Mouse (Mus musculus): ENCODE results near the gene Rad23a. TPM values are rescaled to one million over a fixed set of nuclear protein-coding genes. Genes with fewer than 3 reads are reported as not detected.

The Rad23a gene
- total and polyA plus RNA-seq, 2 experiments, result 28.2 to 68.4 TPM

DNA sequence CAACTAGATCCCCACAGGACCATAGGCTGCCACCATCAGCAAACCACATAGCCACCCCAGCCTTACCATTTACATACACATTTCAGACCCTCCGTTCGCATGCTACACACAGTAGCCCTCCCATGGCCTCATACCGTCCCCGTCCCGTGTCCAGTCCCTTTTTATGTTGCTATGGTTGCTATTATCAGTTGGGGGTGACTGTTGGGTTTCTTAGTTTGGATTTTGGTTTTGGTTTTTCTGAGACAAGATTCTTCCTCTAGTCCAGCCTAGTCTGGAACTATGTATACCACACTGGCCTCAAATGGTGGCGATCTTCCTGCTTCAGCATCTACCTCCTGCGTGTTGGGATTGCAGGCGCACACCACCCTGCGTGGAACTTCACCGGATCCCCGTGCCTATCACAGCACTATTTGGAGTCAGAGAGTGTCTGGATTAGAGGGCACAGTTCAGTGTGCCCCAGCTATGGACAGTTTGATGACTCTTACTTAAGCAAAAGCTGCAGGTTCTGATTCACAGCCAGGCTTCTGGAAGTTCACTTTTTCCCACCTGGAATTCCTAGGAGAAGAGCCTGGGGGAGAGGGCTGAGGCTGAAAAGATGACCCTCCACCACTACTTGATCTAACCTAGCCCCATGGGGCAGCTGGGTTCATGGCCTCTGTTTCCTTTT is 53.5 kb downstream of the Rad23a start:
- peak; percentile 66 for DNase-seq (ENCODE audit: extremely low read depth, low read depth, low spot score)
- 42% methylated on average over 11 of the region's 11 CpGs for WGBS
- Histone ChIP-seq H3K9ac (ENCODE audit: low read depth, low read length) (peak overlapping the region; percentile 32; the same call in 1 of the 2 replicates), H3K4me3 (ENCODE audit: insufficient read depth, low read depth, low read length) (no peak overlapping the region), H3K36me3 (ENCODE audit: control insufficient read depth, insufficient read depth, low read length) (no peaks in the 10 kb centered on the region), H3K79me2 (ENCODE audit: control insufficient read depth, insufficient read depth, low read length) (peaks cover 71% of the 10 kb centered on the region), H3K27ac (replicated peaks; ENCODE audit: insufficient read depth, low read depth, low read length) (peak overlapping the region; percentile 93), H3K27me3 (ENCODE audit: control insufficient read depth, insufficient read depth, low read length) (no peaks in the 10 kb centered on the region), H3K4me1 (ENCODE audit: control insufficient read depth, insufficient read depth, low read length) (peaks cover 59% of the 10 kb centered on the region)
- TF ChIP-seq POLR2A (IDR thresholded peaks at IDR 0.05; ENCODE audit: extremely low read depth, insufficient read depth, low read length) (no peak), CTCF (IDR thresholded peaks at IDR 0.05; ENCODE audit: low read depth, low read length) (no peak)

DNA sequence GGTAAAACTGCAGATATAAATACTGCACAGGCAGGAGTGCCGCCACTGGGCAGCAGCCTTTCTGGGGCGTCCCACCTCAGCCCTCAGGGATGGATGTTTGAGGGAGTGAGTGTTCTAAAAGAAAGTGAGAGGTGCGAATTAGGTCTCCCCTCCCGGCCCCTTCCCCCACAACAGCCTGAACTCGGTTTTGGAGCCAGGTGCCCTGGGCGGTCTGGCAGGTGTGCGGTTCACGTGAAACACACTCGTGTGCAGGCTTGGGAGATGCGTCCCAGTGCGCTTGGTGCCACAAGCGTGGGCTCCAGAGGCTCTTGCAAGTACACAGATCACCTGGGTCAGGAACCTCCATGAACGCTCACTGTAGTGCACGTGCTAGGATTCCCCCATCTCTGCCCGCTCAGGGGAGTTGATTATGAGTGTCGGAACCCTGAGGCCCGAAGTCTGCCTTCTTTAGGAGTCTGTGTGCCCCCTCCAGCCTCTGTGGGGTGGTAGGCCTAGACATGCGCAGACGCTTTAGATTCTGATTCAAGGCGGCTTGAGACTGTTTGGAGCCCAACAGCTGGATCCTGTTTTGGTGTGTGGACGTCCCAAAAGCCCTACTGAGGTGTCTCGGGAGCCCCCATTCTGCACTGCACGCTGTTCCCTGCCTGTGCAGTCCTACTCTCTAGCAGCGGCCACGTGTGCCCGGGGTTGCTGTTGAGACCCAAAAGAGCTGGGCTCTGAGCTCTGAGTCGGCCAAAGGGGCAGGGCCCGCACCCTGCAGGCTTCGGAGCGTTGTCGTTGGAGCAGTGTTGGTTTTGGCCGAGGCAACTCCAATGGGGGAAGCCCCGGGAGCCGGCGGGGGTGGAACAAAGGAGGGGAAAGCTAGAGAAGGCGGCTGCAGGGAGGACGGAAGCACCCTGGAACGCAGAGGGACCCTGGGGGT is 54.4 kb downstream of the Rad23a start:
- no peak for TF ChIP-seq CTCF (IDR thresholded peaks at IDR 0.05; ENCODE audit: low read depth, low read length)
- no peak for TF ChIP-seq POLR2A (IDR thresholded peaks at IDR 0.05; ENCODE audit: extremely low read depth, insufficient read depth, low read length)
- peaks cover 73% of the 10 kb centered on the region for H3K79me2 ChIP-seq (ENCODE audit: control insufficient read depth, insufficient read depth, low read length)
- H3K27me3 ChIP-seq (ENCODE audit: control insufficient read depth, insufficient read depth, low read length), result no peaks in the 10 kb centered on the region
- no peaks in the 10 kb centered on the region for H3K36me3 ChIP-seq (ENCODE audit: control insufficient read depth, insufficient read depth, low read length)
- peaks cover 52% of the 10 kb centered on the region for H3K4me1 ChIP-seq (ENCODE audit: control insufficient read depth, insufficient read depth, low read length)
- H3K9ac ChIP-seq (ENCODE audit: low read depth, low read length), result peak overlapping the region; percentile 27
- H3K27ac ChIP-seq (replicated peaks; ENCODE audit: insufficient read depth, low read depth, low read length), result peak overlapping the region; percentile 93
- DNase-seq (ENCODE audit: extremely low read depth, low read depth, low spot score), result peak; percentile 73
- H3K4me3 ChIP-seq (ENCODE audit: insufficient read depth, low read depth, low read length), result no peak overlapping the region
- 30% methylated on average over 38 of the region's 38 CpGs for WGBS

DNA sequence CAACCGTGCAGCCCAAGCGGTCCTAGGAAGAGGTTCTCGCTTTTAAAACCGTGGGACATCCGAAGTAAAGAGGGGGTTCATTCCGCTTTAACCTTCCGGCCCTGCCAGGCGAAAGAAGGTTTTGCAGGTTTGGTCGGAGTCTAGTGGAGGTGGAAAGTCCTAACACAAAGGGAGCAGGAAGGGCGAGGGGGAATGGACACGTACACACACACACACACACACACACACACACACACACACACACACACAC is 55.0 kb downstream of the Rad23a start:
- DNase-seq (ENCODE audit: extremely low read depth, low read depth, low spot score), result no peak
- H3K36me3 ChIP-seq (ENCODE audit: control insufficient read depth, insufficient read depth, low read length), result no peaks in the 10 kb centered on the region
- H3K9ac ChIP-seq (ENCODE audit: low read depth, low read length), result no peak overlapping the region
- no peak overlapping the region for H3K4me3 ChIP-seq (ENCODE audit: insufficient read depth, low read depth, low read length)
- H3K27me3 ChIP-seq (ENCODE audit: control insufficient read depth, insufficient read depth, low read length), result no peaks in the 10 kb centered on the region
- H3K79me2 ChIP-seq (ENCODE audit: control insufficient read depth, insufficient read depth, low read length), result peaks cover 68% of the 10 kb centered on the region
- WGBS, result 79% methylated on average over 11 of the region's 11 CpGs
- no peak for TF ChIP-seq POLR2A (IDR thresholded peaks at IDR 0.05; ENCODE audit: extremely low read depth, insufficient read depth, low read length)
- no peak for TF ChIP-seq CTCF (IDR thresholded peaks at IDR 0.05; ENCODE audit: low read depth, low read length)
- H3K4me1 ChIP-seq (ENCODE audit: control insufficient read depth, insufficient read depth, low read length), result peaks cover 47% of the 10 kb centered on the region
- H3K27ac ChIP-seq (replicated peaks; ENCODE audit: insufficient read depth, low read depth, low read length), result no peak overlapping the region

DNA sequence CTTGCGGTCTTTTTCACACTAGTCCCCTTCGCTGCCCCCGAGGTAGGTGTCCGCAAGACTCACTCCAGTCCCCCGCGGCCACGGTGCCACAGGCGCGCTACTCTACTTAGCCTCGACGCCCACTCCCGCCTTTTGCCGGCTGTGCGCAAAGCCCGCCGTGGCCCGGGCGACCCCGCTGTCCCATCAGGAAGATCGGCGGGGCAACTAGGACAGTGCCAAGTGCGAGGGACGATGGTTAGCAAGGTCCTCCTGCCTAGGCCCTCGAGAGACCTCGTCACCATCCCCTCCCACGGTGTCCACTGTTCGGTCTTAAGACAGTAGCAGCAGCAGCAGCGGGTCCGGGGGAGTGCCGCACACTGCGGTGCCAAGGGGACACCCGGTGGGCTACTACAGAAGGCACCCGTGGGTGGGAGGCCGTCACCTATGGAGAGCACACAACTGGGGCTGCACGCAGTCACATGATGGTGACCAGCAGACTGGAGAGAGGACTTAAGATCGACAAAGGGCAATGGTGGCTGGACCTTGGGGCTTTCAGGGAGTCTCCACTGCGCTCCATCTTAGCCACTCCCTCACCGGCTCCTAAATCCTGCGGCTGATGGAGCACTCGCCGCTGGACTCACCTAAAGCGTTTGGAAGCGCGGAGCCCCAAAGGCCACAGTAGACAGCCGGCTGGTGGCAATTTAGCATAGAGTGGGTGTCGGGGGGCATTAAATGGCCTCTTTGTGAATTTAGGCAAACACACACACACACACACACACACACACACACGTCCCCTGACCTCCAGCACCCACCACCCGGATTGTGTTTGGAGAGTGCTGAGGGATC is 55.6 kb downstream of the Rad23a start:
- no peaks in the 10 kb centered on the region for H3K36me3 ChIP-seq (ENCODE audit: control insufficient read depth, insufficient read depth, low read length)
- H3K9ac ChIP-seq (ENCODE audit: low read depth, low read length), result no peak overlapping the region
- H3K4me1 ChIP-seq (ENCODE audit: control insufficient read depth, insufficient read depth, low read length), result peaks cover 41% of the 10 kb centered on the region
- DNase-seq (ENCODE audit: extremely low read depth, low read depth, low spot score), result no peak
- 51% methylated on average over 48 of the region's 48 CpGs for WGBS
- peaks cover 63% of the 10 kb centered on the region for H3K79me2 ChIP-seq (ENCODE audit: control insufficient read depth, insufficient read depth, low read length)
- no peak overlapping the region for H3K27ac ChIP-seq (replicated peaks; ENCODE audit: insufficient read depth, low read depth, low read length)
- TF ChIP-seq CTCF (IDR thresholded peaks at IDR 0.05; ENCODE audit: low read depth, low read length) (no peak), POLR2A (IDR thresholded peaks at IDR 0.05; ENCODE audit: extremely low read depth, insufficient read depth, low read length) (no peak)
- H3K4me3 ChIP-seq (ENCODE audit: insufficient read depth, low read depth, low read length), result no peak overlapping the region
- no peaks in the 10 kb centered on the region for H3K27me3 ChIP-seq (ENCODE audit: control insufficient read depth, insufficient read depth, low read length)

Other genes with a start within 250 kb of the Rad23a start
Only the 30 nearest of the 31 such genes appear.
- gene Ier2, start 177.8 kb downstream of the Rad23a start, total RNA-seq (2014; rRNA removed), result 13.1 and 15.6 TPM in 2 replicates
- 12.0 and 12.6 TPM in 2 replicates for gene Ier2, start 177.8 kb downstream of the Rad23a start, polyA plus RNA-seq (2012; rRNA removed)
- 20.7 and 27.3 TPM in 2 replicates for gene Trmt1, start 154.4 kb downstream of the Rad23a start, total RNA-seq (2014; rRNA removed)
- 44.6 and 58.6 TPM in 2 replicates for gene Trmt1, start 154.4 kb downstream of the Rad23a start, polyA plus RNA-seq (2012; rRNA removed)
- 5.3 and 8.0 TPM in 2 replicates for gene Nacc1, start 152.8 kb downstream of the Rad23a start, total RNA-seq (2014; rRNA removed)
- 31.0 and 32.6 TPM in 2 replicates for gene Nacc1, start 152.8 kb downstream of the Rad23a start, polyA plus RNA-seq (2012; rRNA removed)
- gene Lyl1, start 139.2 kb downstream of the Rad23a start, total RNA-seq (2014; rRNA removed), result 0.18 and 0.47 TPM in 2 replicates
- 0.71 and 1.3 TPM in 2 replicates for gene Lyl1, start 139.2 kb downstream of the Rad23a start, polyA plus RNA-seq (2012; rRNA removed)
- gene G430095P16Rik, start 117.7 kb downstream of the Rad23a start, total RNA-seq (2014; rRNA removed), result not detected in 2 replicates
- gene G430095P16Rik, start 117.7 kb downstream of the Rad23a start, polyA plus RNA-seq (2012; rRNA removed), result 0.19 TPM in 1 of 2 replicates, not detected in the other
- 20.7 and 27.5 TPM in 2 replicates for gene Nfix, start 40.3 kb downstream of the Rad23a start, total RNA-seq (2014; rRNA removed)
- gene Nfix, start 40.3 kb downstream of the Rad23a start, polyA plus RNA-seq (2012; rRNA removed), result 32.9 and 34.4 TPM in 2 replicates
- gene Dand5, start 17.8 kb downstream of the Rad23a start, total RNA-seq (2014; rRNA removed), result 0.94 and 1.8 TPM in 2 replicates
- gene Dand5, start 17.8 kb downstream of the Rad23a start, polyA plus RNA-seq (2012; rRNA removed), result 2.0 and 2.6 TPM in 2 replicates
- 26.7 and 28.1 TPM in 2 replicates for gene Gadd45gip1, start 9.1 kb downstream of the Rad23a start, total RNA-seq (2014; rRNA removed)
- gene Gadd45gip1, start 9.1 kb downstream of the Rad23a start, polyA plus RNA-seq (2012; rRNA removed), result 29.8 and 34.2 TPM in 2 replicates
- gene Calr, start 6.3 kb upstream of the Rad23a start, total RNA-seq (2014; rRNA removed), result 411 and 458 TPM in 2 replicates
- gene Calr, start 6.3 kb upstream of the Rad23a start, polyA plus RNA-seq (2012; rRNA removed), result 308 and 349 TPM in 2 replicates
- gene Farsa, start 16.3 kb upstream of the Rad23a start, total RNA-seq (2014; rRNA removed), result 11.0 and 13.6 TPM in 2 replicates
- 24.1 and 32.4 TPM in 2 replicates for gene Farsa, start 16.3 kb upstream of the Rad23a start, polyA plus RNA-seq (2012; rRNA removed)
- 1.1 and 1.6 TPM in 2 replicates for gene Syce2, start 31.4 kb upstream of the Rad23a start, total RNA-seq (2014; rRNA removed)
- gene Syce2, start 31.4 kb upstream of the Rad23a start, polyA plus RNA-seq (2012; rRNA removed), result 0.92 and 1.0 TPM in 2 replicates
- gene Gcdh, start 53.3 kb upstream of the Rad23a start, total RNA-seq (2014; rRNA removed), result 461 and 560 TPM in 2 replicates
- 1,882 and 2,081 TPM in 2 replicates for gene Gcdh, start 53.3 kb upstream of the Rad23a start, polyA plus RNA-seq (2012; rRNA removed)
- 4.8 and 5.8 TPM in 2 replicates for gene Klf1, start 61.3 kb upstream of the Rad23a start, total RNA-seq (2014; rRNA removed)
- gene Klf1, start 61.3 kb upstream of the Rad23a start, polyA plus RNA-seq (2012; rRNA removed), result 5.2 and 6.6 TPM in 2 replicates
- 13.0 and 16.1 TPM in 2 replicates for gene Dnase2a, start 67.9 kb upstream of the Rad23a start, total RNA-seq (2014; rRNA removed)
- 16.1 and 20.0 TPM in 2 replicates for gene Dnase2a, start 67.9 kb upstream of the Rad23a start, polyA plus RNA-seq (2012; rRNA removed)
- gene Mast1, start 96.7 kb upstream of the Rad23a start, total RNA-seq (2014; rRNA removed), result 0.09 and 0.13 TPM in 2 replicates
- 0.25 and 0.43 TPM in 2 replicates for gene Mast1, start 96.7 kb upstream of the Rad23a start, polyA plus RNA-seq (2012; rRNA removed)
- not detected in 2 replicates for gene Rtbdn, start 106.3 kb upstream of the Rad23a start, total RNA-seq (2014; rRNA removed)
- gene Rtbdn, start 106.3 kb upstream of the Rad23a start, polyA plus RNA-seq (2012; rRNA removed), result not detected in 2 replicates
- gene Gm49661, start 128.8 kb upstream of the Rad23a start, total RNA-seq (2014; rRNA removed), result not detected in 2 replicates
- gene Gm49661, start 128.8 kb upstream of the Rad23a start, polyA plus RNA-seq (2012; rRNA removed), result 1.0 TPM in 1 of 2 replicates, not detected in the other
- 135 and 157 TPM in 2 replicates for gene Prdx2, start 128.9 kb upstream of the Rad23a start, total RNA-seq (2014; rRNA removed)
- 110 and 142 TPM in 2 replicates for gene Prdx2, start 128.9 kb upstream of the Rad23a start, polyA plus RNA-seq (2012; rRNA removed)
- 17.1 and 24.5 TPM in 2 replicates for gene Rnaseh2a, start 129.1 kb upstream of the Rad23a start, total RNA-seq (2014; rRNA removed)
- 25.6 and 28.3 TPM in 2 replicates for gene Rnaseh2a, start 129.1 kb upstream of the Rad23a start, polyA plus RNA-seq (2012; rRNA removed)
- 29.5 and 45.6 TPM in 2 replicates for gene Junb, start 138.1 kb upstream of the Rad23a start, total RNA-seq (2014; rRNA removed)
- gene Junb, start 138.1 kb upstream of the Rad23a start, polyA plus RNA-seq (2012; rRNA removed), result 12.3 and 17.9 TPM in 2 replicates
- 12.4 and 14.2 TPM in 2 replicates for gene Hook2, start 149.9 kb upstream of the Rad23a start, total RNA-seq (2014; rRNA removed)
- 9.6 and 12.5 TPM in 2 replicates for gene Hook2, start 149.9 kb upstream of the Rad23a start, polyA plus RNA-seq (2012; rRNA removed)
- not detected in 2 replicates for gene Best2, start 173.9 kb upstream of the Rad23a start, total RNA-seq (2014; rRNA removed)
- gene Best2, start 173.9 kb upstream of the Rad23a start, polyA plus RNA-seq (2012; rRNA removed), result 0.06 TPM in 1 of 2 replicates, not detected in the other
- 30.3 and 33.8 TPM in 2 replicates for gene Asna1, start 184.6 kb upstream of the Rad23a start, total RNA-seq (2014; rRNA removed)
- 60.0 and 71.6 TPM in 2 replicates for gene Asna1, start 184.6 kb upstream of the Rad23a start, polyA plus RNA-seq (2012; rRNA removed)
- 83.2 and 94.1 TPM in 2 replicates for gene Trir, start 186.2 kb upstream of the Rad23a start, total RNA-seq (2014; rRNA removed)
- gene Trir, start 186.2 kb upstream of the Rad23a start, polyA plus RNA-seq (2012; rRNA removed), result 69.5 and 80.8 TPM in 2 replicates
- gene Tnpo2, start 196.2 kb upstream of the Rad23a start, total RNA-seq (2014; rRNA removed), result 15.4 and 23.3 TPM in 2 replicates
- 28.8 and 33.1 TPM in 2 replicates for gene Tnpo2, start 196.2 kb upstream of the Rad23a start, polyA plus RNA-seq (2012; rRNA removed)
- 19.9 and 21.9 TPM in 2 replicates for gene Fbxw9, start 219.4 kb upstream of the Rad23a start, total RNA-seq (2014; rRNA removed)
- gene Fbxw9, start 219.4 kb upstream of the Rad23a start, polyA plus RNA-seq (2012; rRNA removed), result 55.2 and 75.4 TPM in 2 replicates
- not detected in 2 replicates for gene Gm5741, start 227.3 kb upstream of the Rad23a start, total RNA-seq (2014; rRNA removed)
- gene Gm5741, start 227.3 kb upstream of the Rad23a start, polyA plus RNA-seq (2012; rRNA removed), result 0.70 TPM in 1 of 2 replicates, not detected in the other
- 14.8 and 15.1 TPM in 2 replicates for gene Dhps, start 231.1 kb upstream of the Rad23a start, total RNA-seq (2014; rRNA removed)
- gene Dhps, start 231.1 kb upstream of the Rad23a start, polyA plus RNA-seq (2012; rRNA removed), result 14.4 and 20.6 TPM in 2 replicates
- 26.3 and 33.0 TPM in 2 replicates for gene Wdr83os, start 240.1 kb upstream of the Rad23a start, total RNA-seq (2014; rRNA removed)
- gene Wdr83os, start 240.1 kb upstream of the Rad23a start, polyA plus RNA-seq (2012; rRNA removed), result 111 and 126 TPM in 2 replicates
- 12.2 and 15.5 TPM in 2 replicates for gene Wdr83, start 240.6 kb upstream of the Rad23a start, total RNA-seq (2014; rRNA removed)
- gene Wdr83, start 240.6 kb upstream of the Rad23a start, polyA plus RNA-seq (2012; rRNA removed), result 22.5 and 26.2 TPM in 2 replicates